Mouse (Mus musculus) stomach, embryonic 16.5 days (tissue): ENCODE measurements around the gene Dgke. TPM values are rescaled to one million over a fixed set of nuclear protein-coding genes. Genes with fewer than 3 reads are reported as not detected.

Experiments
- ATAC-seq: fragments of 200-750 bp; cut with Nextera tagmentation; 2 replicates; pipeline ENCODE4 v1.8.0; 2017; ENCODE audit warnings: moderate number of reproducible peaks, moderate TSS enrichment; ENCODE audit not compliant: insufficient read depth, low FRiP score
- H3K27ac ChIP-seq: fragments of 300-500 bp; sonication (generic); 2 replicates; pipeline ENCODE4 v1.5.1; 2014; ENCODE audit warnings: low read length
- H3K27me3 ChIP-seq: fragments of 300-500 bp; sonication (generic); 2 replicates; pipeline ENCODE4 v1.6.1; 2014; ENCODE audit warnings: low read length, control low read depth, mixed read lengths; ENCODE audit not compliant: control insufficient read depth, insufficient read depth
- H3K36me3 ChIP-seq: fragments of 300-500 bp; sonication (generic); 2 replicates; pipeline ENCODE4 v1.6.1; 2014; ENCODE audit warnings: low read length; ENCODE audit not compliant: control insufficient read depth, insufficient read depth
- H3K4me1 ChIP-seq: fragments of 300-500 bp; sonication (generic); 2 replicates; pipeline ENCODE4 v1.6.1; 2014; ENCODE audit warnings: low read length, control low read depth, mixed read lengths; ENCODE audit not compliant: control insufficient read depth, insufficient read depth
- H3K4me2 ChIP-seq: fragments of 300-500 bp; sonication (generic); 2 replicates; pipeline ENCODE4 v1.6.1; 2014; ENCODE audit warnings: low read depth, low read length, mixed read lengths
- H3K4me3 ChIP-seq: fragments of 300-500 bp; sonication (generic); replicated peaks from 2 replicates; pipeline ENCODE4 v1.5.1; 2014; ENCODE audit warnings: mild to moderate bottlenecking, low read length
- H3K9ac ChIP-seq: fragments of 300-500 bp; sonication (generic); 2 replicates; pipeline ENCODE4 v1.6.1; 2014; ENCODE audit warnings: low read length
- H3K9me3 ChIP-seq: fragments of 300-500 bp; sonication (generic); replicated peaks from 2 replicates; pipeline ENCODE4 v1.6.1; 2016; ENCODE audit warnings: low read length, control low read depth; ENCODE audit not compliant: control insufficient read depth
- WGBS: fragments of 180-500 bp; shearing (Covaris S2); extraction: QIAGEN DNeasy Blood & Tissue Kit; methylation state at CpG from one replicate; pipeline ENCODE4 v1.1.7; 2014; 5-methylcytosine and 5-hydroxymethylcytosine counted together
- polyA plus RNA-seq: library from polyadenylated mRNA; unstranded; fragments of >200 nt; fragmentation: Nextera tagmentation; extraction: Ambion mirVana; gene quantifications from 2 replicates; pipeline ENCODE4 v1.2.1, GENCODE M21; 2015

The Dgke gene
- polyA plus RNA-seq, 1 experiment from 2014 or later = 3.6 TPM

GRCm38 (mm10) chr11:89078996-89079680 is 12.5 kb upstream of the Dgke start:
- H3K27ac ChIP-seq = no peak overlapping the region
- ATAC-seq = no peak
- H3K9me3 ChIP-seq = no peaks in the 10 kb centered on the region
- no peak overlapping the region for H3K9ac ChIP-seq
- no peaks in the 10 kb centered on the region for H3K4me1 ChIP-seq
- WGBS = 75% methylated on average over 16 of the region's 16 CpGs
- no peaks in the 10 kb centered on the region for H3K27me3 ChIP-seq
- no peak overlapping the region for H3K4me3 ChIP-seq
- H3K36me3 ChIP-seq = no peaks in the 10 kb centered on the region
- H3K4me2 ChIP-seq = no peak overlapping the region

GRCm38 (mm10) chr11:89078305-89078704 is 11.7 kb upstream of the Dgke start:
- H3K4me2 ChIP-seq = no peak overlapping the region
- 89% methylated on average over 3 of the region's 3 CpGs for WGBS
- H3K9me3 ChIP-seq = no peaks in the 10 kb centered on the region
- H3K27ac ChIP-seq = no peak overlapping the region
- no peak overlapping the region for H3K4me3 ChIP-seq
- no peak overlapping the region for H3K9ac ChIP-seq
- H3K4me1 ChIP-seq = no peaks in the 10 kb centered on the region
- H3K36me3 ChIP-seq = no peaks in the 10 kb centered on the region
- H3K27me3 ChIP-seq = no peaks in the 10 kb centered on the region
- no peak for ATAC-seq

- no peak overlapping the region for H3K4me2 ChIP-seq
- H3K9ac ChIP-seq = no peak overlapping the region
- H3K27ac ChIP-seq = no peak overlapping the region
- H3K36me3 ChIP-seq = no peaks in the 10 kb centered on the region
- no peaks in the 10 kb centered on the region for H3K4me1 ChIP-seq
- no peaks in the 10 kb centered on the region for H3K27me3 ChIP-seq
- ATAC-seq = no peak
- no peaks in the 10 kb centered on the region for H3K9me3 ChIP-seq
- H3K4me3 ChIP-seq = no peak overlapping the region
- WGBS = 84% methylated on average over 8 of the region's 8 CpGs
Measured at GRCm38 (mm10) chr11:89077601-89078000, 11.0 kb upstream of the Dgke start.

GRCm38 (mm10) chr11:89076370-89076821 is 9.7 kb upstream of the Dgke start:
- H3K27me3 ChIP-seq = no peaks in the 10 kb centered on the region
- H3K9me3 ChIP-seq = no peaks in the 10 kb centered on the region
- H3K4me1 ChIP-seq = no peaks in the 10 kb centered on the region
- no peak overlapping the region for H3K4me3 ChIP-seq
- no peak for ATAC-seq
- no peak overlapping the region for H3K27ac ChIP-seq
- H3K9ac ChIP-seq = no peak overlapping the region
- H3K36me3 ChIP-seq = no peaks in the 10 kb centered on the region
- 59% methylated on average over 4 of the region's 4 CpGs for WGBS
- no peak overlapping the region for H3K4me2 ChIP-seq

- Histone ChIP-seq H3K4me1 (no peaks in the 10 kb centered on the region), H3K9ac (no peak overlapping the region), H3K27me3 (no peaks in the 10 kb centered on the region), H3K4me2 (no peak overlapping the region), H3K36me3 (no peaks in the 10 kb centered on the region), H3K9me3 (no peaks in the 10 kb centered on the region), H3K4me3 (no peak overlapping the region), H3K27ac (no peak overlapping the region)
- no peak for ATAC-seq
- WGBS = 67% methylated on average over 19 of the region's 19 CpGs
Measured at GRCm38 (mm10) chr11:89074783-89075413, 8.2 kb upstream of the Dgke start.

- Histone ChIP-seq H3K27me3 (no peaks in the 10 kb centered on the region), H3K27ac (no peak within 1 kb of the TSS), H3K4me2 (no peak within 1 kb of the TSS), H3K9me3 (no peaks in the 10 kb centered on the region), H3K9ac (no peak within 1 kb of the TSS), H3K4me3 (no peak within 1 kb of the TSS), H3K4me1 (no peaks in the 10 kb centered on the region), H3K36me3 (no peaks in the 10 kb centered on the region)
- WGBS = 65% methylated on average over 8 of the region's 8 CpGs
- ATAC-seq = no peak
Measured at GRCm38 (mm10) chr11:89073541-89073940, 6.9 kb upstream of the Dgke start, which contains the start of gene Gm525. Gm525 (plus strand) TSS chr11:89073841.

- no peaks in the 10 kb centered on the region for H3K4me1 ChIP-seq
- H3K9me3 ChIP-seq = no peaks in the 10 kb centered on the region
- no peaks in the 10 kb centered on the region for H3K36me3 ChIP-seq
- no peak overlapping the region for H3K4me3 ChIP-seq
- H3K27me3 ChIP-seq = no peaks in the 10 kb centered on the region
- no peak overlapping the region for H3K9ac ChIP-seq
- H3K27ac ChIP-seq = no peak overlapping the region
- WGBS = 66% methylated on average over 5 of the region's 5 CpGs
- ATAC-seq = no peak
- H3K4me2 ChIP-seq = no peak overlapping the region
Measured at GRCm38 (mm10) chr11:89071522-89071921, 4.9 kb upstream of the Dgke start.

- whole genome bisulfite sequencing = 23% methylated on average over 6 of the region's 6 CpGs
- ATAC-seq = no peak
- no peaks in the 10 kb centered on the region for H3K36me3 ChIP-seq
Measured at GRCm38 (mm10) chr11:89069303-89069702, 2.7 kb upstream of the Dgke start.

GRCm38 (mm10) chr11:89068649-89069048 is 2.0 kb upstream of the Dgke start:
- H3K27me3 ChIP-seq = no peaks in the 10 kb centered on the region
- 94% methylated on average over 14 of the region's 14 CpGs for WGBS
- no peaks in the 10 kb centered on the region for H3K36me3 ChIP-seq
- H3K4me1 ChIP-seq = no peaks in the 10 kb centered on the region
- no peak for ATAC-seq
- no peak overlapping the region for H3K9ac ChIP-seq
- H3K9me3 ChIP-seq = no peaks in the 10 kb centered on the region
- H3K4me3 ChIP-seq = no peak overlapping the region
- H3K27ac ChIP-seq = no peak overlapping the region
- H3K4me2 ChIP-seq = no peak overlapping the region

More at GRCm38 (mm10) chr11:89069303-89069702, 2.7 kb upstream of the Dgke start:
- Histone ChIP-seq H3K4me2 (no peak overlapping the region), H3K27me3 (no peaks in the 10 kb centered on the region), H3K9ac (no peak overlapping the region), H3K9me3 (no peaks in the 10 kb centered on the region), H3K4me3 (no peak overlapping the region), H3K27ac (no peak overlapping the region), H3K4me1 (no peaks in the 10 kb centered on the region)
